Mouse (Mus musculus): ENCODE data around the gene Nfix.

Gene Nfix

DNA sequence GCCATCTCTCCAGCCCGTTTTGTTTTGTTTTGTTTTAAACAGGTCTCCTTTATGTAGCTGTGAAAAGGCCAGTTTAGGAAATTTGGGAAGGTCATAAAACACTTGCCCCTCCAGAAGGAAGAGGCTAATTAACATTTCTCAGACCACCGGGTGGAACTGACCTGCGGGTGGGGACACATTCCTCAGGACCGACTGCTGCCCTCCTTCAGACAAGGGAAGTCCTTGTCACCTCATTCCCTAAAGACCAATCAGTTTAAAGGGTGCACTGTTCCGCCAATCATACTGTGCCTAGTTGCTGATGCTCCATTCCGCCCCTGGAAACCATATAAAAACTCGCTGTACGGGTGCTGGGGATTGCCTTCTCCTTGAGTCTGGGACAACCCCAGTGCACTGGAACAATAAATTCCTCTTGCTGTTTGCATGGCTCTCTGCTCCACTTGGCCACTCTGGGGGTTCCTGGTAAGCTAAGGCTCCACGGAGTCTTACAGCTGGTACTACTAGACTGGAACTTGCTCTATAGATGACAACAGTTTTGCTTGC, 147.0 kb downstream of the Nfix start:
- no peak for DNase-seq (ENCODE audit: extremely low read depth, low read depth)

DNA sequence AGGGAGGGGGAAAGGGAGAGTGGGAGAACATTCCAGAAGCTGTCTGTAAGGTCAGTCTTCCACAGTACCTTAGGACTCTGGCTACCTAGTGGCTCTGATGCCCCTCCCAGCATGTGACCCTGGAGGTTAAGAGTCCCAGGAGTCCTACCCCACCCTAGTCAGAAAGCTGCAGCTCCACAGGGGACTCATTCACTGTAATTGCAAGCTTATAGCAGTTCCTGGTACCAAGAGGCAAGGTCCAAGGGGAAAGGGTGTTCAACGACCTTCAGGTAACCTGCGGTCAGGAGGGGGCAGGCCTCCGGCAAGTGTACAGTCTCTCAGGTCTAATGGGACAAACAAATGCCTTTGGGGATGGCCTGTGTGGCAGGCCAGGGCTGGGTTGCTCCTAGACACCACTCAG, 149.9 kb downstream of the Nfix start:
- no peak for DNase-seq (ENCODE audit: extremely low read depth, low read depth)
